Mouse (Mus musculus) frontal cortex, postnatal 25 days (tissue): ENCODE measurements around the gene Lhpp.
"Not testable (repeated sequence)": the region's sequence is repeated elsewhere in the genome, so short reads cannot be mapped to it uniquely, and the experiment has no call there.

Experiments
- DNase-seq, 2 experiments: peaks; one replicate each; pipeline ENCODE4 v3.0.0; 2022; ENCODE audit warnings: low spot score in 2 of 2

Lhpp gene

GRCm38 (mm10) chr7:132644605-132645279, 34.3 kb downstream of the Lhpp start:
- DNase-seq = no peak

- DNase-seq = no peak
These were observed 36.1 kb downstream of the Lhpp start for GRCm38 (mm10) chr7:132646514-132646913.

GRCm38 (mm10) chr7:132654412-132654811, 44.0 kb downstream of the Lhpp start:
- DNase-seq = no peak

GRCm38 (mm10) chr7:132656075-132656474, 45.6 kb downstream of the Lhpp start:
- DNase-seq = peak; percentile 82 to 88

GRCm38 (mm10) chr7:132656548-132656947, 46.1 kb downstream of the Lhpp start:
- DNase-seq = peak; percentile 83 to 84

GRCm38 (mm10) chr7:132657371-132658057, 47.1 kb downstream of the Lhpp start:
- DNase-seq = no peak

GRCm38 (mm10) chr7:132658058-132658450, 47.6 kb downstream of the Lhpp start:
- no peak for DNase-seq

- no peak for DNase-seq
These were observed 48.2 kb downstream of the Lhpp start for GRCm38 (mm10) chr7:132658688-132659087.

- no peak for DNase-seq
These were observed 49.2 kb downstream of the Lhpp start for GRCm38 (mm10) chr7:132659633-132660032.

- not testable (repeated sequence) for DNase-seq
These were observed 52.4 kb downstream of the Lhpp start for GRCm38 (mm10) chr7:132662831-132663230.

- no peak for DNase-seq
These were observed 54.4 kb downstream of the Lhpp start for GRCm38 (mm10) chr7:132664815-132665214.

GRCm38 (mm10) chr7:132665664-132666382, 55.4 kb downstream of the Lhpp start:
- DNase-seq = no peak

- no peak for DNase-seq
These were observed 56.1 kb downstream of the Lhpp start for GRCm38 (mm10) chr7:132666516-132666915.

GRCm38 (mm10) chr7:132668604-132669003, 58.2 kb downstream of the Lhpp start:
- no peak for DNase-seq

GRCm38 (mm10) chr7:132669999-132670862, 59.8 kb downstream of the Lhpp start:
- DNase-seq = no peak

- DNase-seq = no peak
These were observed 60.4 kb downstream of the Lhpp start for GRCm38 (mm10) chr7:132670863-132671165.

GRCm38 (mm10) chr7:132672481-132672959, 62.1 kb downstream of the Lhpp start:
- no peak for DNase-seq

- DNase-seq = no peak
These were observed 63.7 kb downstream of the Lhpp start for GRCm38 (mm10) chr7:132673931-132674755.

- no peak for DNase-seq
These were observed 65.5 kb downstream of the Lhpp start for GRCm38 (mm10) chr7:132675922-132676321.

GRCm38 (mm10) chr7:132679117-132679516, 68.7 kb downstream of the Lhpp start:
- no peak for DNase-seq

GRCm38 (mm10) chr7:132679549-132679948, 69.1 kb downstream of the Lhpp start:
- no peak for DNase-seq
